Comparison of ENCODE assay signal across 10 mouse cellular contexts in genomic region chr1:133854421-133855273, GRCm38 (mm10). TPM values are rescaled to one million over a fixed set of nuclear protein-coding genes. Genes with fewer than 3 reads are reported as not detected.
DNase-seq lines count a peak whose midpoint lies in the region; ATAC-seq and TF ChIP-seq lines count a peak whose summit lies in the region.
"Had no signal": no experiment of that assay in that cellular context is flagged by ENCODE, and none has a peak within 500 bp of the region (broad histone marks: within the 10 kb centered on the region; RNA-seq: fewer than 3 reads in every experiment).

No protein-coding gene starts in this region.

- no peak for TF ChIP-seq POLR2A in lung, adult 2 months (IDR thresholded peaks at IDR 0.05; ENCODE audit: borderline replicate concordance, extremely low read depth, low read depth, low read length)

- no peak overlapping the region for H3K9ac ChIP-seq in intestine, postnatal 0 days (ENCODE audit: low read depth, low read length)

- peak; percentile 55 for ATAC-seq in frontal cortex, adult (ENCODE audit: low TSS enrichment)
- no peak for ATAC-seq in intestine, postnatal 0 days
- ATAC-seq in inflammation-experienced regulatory T-cells, adult 6 months, result no peak

- WGBS in intestine, postnatal 0 days, result 13% methylated on average over 17 of the region's 17 CpGs
- WGBS in lung, adult 2 months, result 7% methylated on average over 17 of the region's 17 CpGs

- H3K9me3 ChIP-seq in intestine, postnatal 0 days (ENCODE audit: control insufficient read depth), result no peaks in the 10 kb centered on the region
- H3K9me3 ChIP-seq: G1E had no signal

- no peak for TF ChIP-seq CTCF in intestine, postnatal 0 days (IDR thresholded peaks at IDR 0.05; ENCODE audit: low read depth)
- TF ChIP-seq CTCF in lung, adult 2 months (IDR thresholded peaks at IDR 0.05; ENCODE audit: insufficient read depth, low read length), result no peak

- H3K27me3 ChIP-seq in intestine, postnatal 0 days (replicated peaks; ENCODE audit: control insufficient read depth, insufficient read depth, low read length), result 0 out of 2 replicates have a peak, but pooled peaks cover 2% of the 10 kb centered on the region

- no peak for DNase-seq in frontal cortex, postnatal 14 days (ENCODE audit: low spot score in 2 of 2)
- peak; percentile 15 for DNase-seq in adrenal gland, postnatal 25 days
- peak; percentile 53 to 62 for DNase-seq in heart, adult 18-20 months
- DNase-seq in lung, adult 2 months, result no peak
- peak; percentile 57 for DNase-seq in retina, postnatal 1 day

- no peak overlapping the region for H3K27ac ChIP-seq in intestine, postnatal 0 days (ENCODE audit: low read depth, low read length)

- H3K4me1 ChIP-seq in intestine, postnatal 0 days (replicated peaks; ENCODE audit: control insufficient read depth, insufficient read depth, low read length), result no peaks in the 10 kb centered on the region
- H3K4me1 ChIP-seq in lung, adult 2 months (ENCODE audit: control insufficient read depth, insufficient read depth, low read length), result peaks cover 5% of the 10 kb centered on the region; the same call in 1 of the 2 replicates

- peak overlapping the region; percentile 44 for H3K4me2 ChIP-seq in intestine, postnatal 0 days (replicated peaks; ENCODE audit: low read depth)

- H3K4me3 ChIP-seq in intestine, postnatal 0 days (ENCODE audit: low read depth, low read length), result no peak overlapping the region; the same call in 1 of the 2 replicates
- H3K4me3 ChIP-seq in lung, adult 2 months (replicated peaks; ENCODE audit: extremely low read depth, low read depth, low read length), result peak overlapping the region; percentile 33

- H3K36me3 ChIP-seq in intestine, postnatal 0 days (ENCODE audit: control insufficient read depth, insufficient read depth), result no peaks in the 10 kb centered on the region
- H3K36me3 ChIP-seq: G1E had no signal

RNA-seq across cellular contexts. Expression of gene Optc, which starts 53.2 kb away (rescaled TPM):
- total RNA-seq in adrenal gland, postnatal 25 days (2021), result 1.0 and 1.2 TPM in 2 replicates
- under 1 TPM; 0.23 to 0.37 TPM for total RNA-seq in heart, adult 18-20 months (2021)
- polyA plus RNA-seq in intestine, postnatal 0 days (2015; fragmentation: Nextera tagmentation; extraction: Ambion mirVana), result 0.82 and 0.94 TPM in 2 replicates
- polyA plus RNA-seq in lung, adult 2 months (2012; rRNA removed), result 1.6 and 3.1 TPM in 2 replicates
- polyA plus RNA-seq in inflammation-experienced regulatory T-cells, adult 6 months (2017; shearing (Covaris generic)), result not detected
- total RNA-seq: G1E; liver, adult 2 months had no signal
- polyA plus RNA-seq: G1E; liver, adult 2 months had no signal

RNA-seq across cellular contexts. Expression of gene Atp2b4, which starts 53.8 kb away (rescaled TPM):
- 20.7 and 25.7 TPM in 2 replicates for total RNA-seq in adrenal gland, postnatal 25 days (2021)
- total RNA-seq in heart, adult 18-20 months (2021), result 10 to 100 TPM; 17.2 to 19.3 TPM
- 9.8 and 11.8 TPM in 2 replicates for polyA plus RNA-seq in intestine, postnatal 0 days (2015; fragmentation: Nextera tagmentation; extraction: Ambion mirVana)
- 9.5 and 11.3 TPM in 2 replicates for polyA plus RNA-seq in lung, adult 2 months (2012; rRNA removed)
- polyA plus RNA-seq in inflammation-experienced regulatory T-cells, adult 6 months (2017; shearing (Covaris generic)), result 10 to 100 TPM; 13.7 to 26.5 (median 16.2) TPM

Comparison
In these comparisons a context has a peak if more than half of its experiments do, and no peak if none do; other contexts are left out.
1. DNase-seq: peak in adrenal gland, postnatal 25 days (single experiment), heart, adult 18-20 months (2 of 2) and retina, postnatal 1 day (single experiment); none in frontal cortex, postnatal 14 days (0 of 2) and lung, adult 2 months (single experiment).